Mouse (Mus musculus) common myeloid progenitor, adult 5-6 weeks (primary cell): ENCODE measurements around the gene Ino80. TPM values are rescaled to one million over a fixed set of nuclear protein-coding genes. Genes with fewer than 3 reads are reported as not detected.
A peak's percentile ranks its signal among the peaks of the same experiment; 100 is the strongest.

Experiments
- ATAC-seq: replicated peaks from 2 replicates; pipeline ENCODE4 v1.8.0; 2016; ENCODE audit warnings: low read depth, mild to moderate bottlenecking, moderate TSS enrichment, inconsistent platforms; ENCODE audit not compliant: poor library complexity, severe bottlenecking
- total RNA-seq: library from RNA; stranded (forward); fragments of 200-1000, 187-1606 nt; gene quantifications from 2 replicates; pipeline ENCODE4 v1.2.3, GENCODE M21; 2017

Ino80 gene
- total RNA-seq, 1 experiment from 2014 or later = 39.3 TPM

DNA sequence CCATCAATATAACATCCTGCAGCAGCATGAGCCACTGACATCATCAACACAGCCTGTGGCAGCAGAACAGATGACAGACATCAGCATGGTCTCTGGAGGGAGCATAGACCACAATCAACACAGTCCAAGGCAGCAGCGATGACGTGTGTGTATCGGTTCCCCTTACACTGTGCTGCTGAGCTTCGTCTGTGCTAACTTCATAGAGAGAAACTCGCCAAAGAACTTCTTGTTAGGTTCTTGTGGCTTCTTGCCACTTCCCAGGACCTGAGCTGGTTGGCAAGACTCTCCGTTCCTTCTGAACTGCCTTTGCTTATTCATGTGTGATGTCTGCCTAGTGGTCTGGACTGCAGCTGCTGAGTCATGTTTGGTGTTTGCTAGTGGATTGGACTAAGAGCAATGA, 119.2 kb downstream of the Ino80 start:
- 0 out of 2 replicates have a peak, but pooled peaks have one; percentile 20 for ATAC-seq

DNA sequence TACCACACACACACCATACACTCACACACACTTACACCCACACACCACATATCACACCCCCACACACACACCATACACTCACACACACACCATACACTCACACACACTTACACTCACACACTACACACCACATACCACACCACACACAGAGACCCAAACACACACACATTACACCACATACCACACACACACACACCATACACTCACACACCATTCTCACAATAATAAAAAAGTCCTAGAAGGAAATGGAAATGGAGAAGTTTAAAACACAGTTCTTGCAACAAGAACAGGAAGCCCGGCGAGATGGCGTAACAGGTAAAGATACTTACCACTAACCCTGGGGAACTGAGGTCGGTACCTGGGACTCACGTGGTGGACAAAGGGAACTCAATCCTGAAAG, 120.7 kb downstream of the Ino80 start:
- ATAC-seq = peak; percentile 63

DNA sequence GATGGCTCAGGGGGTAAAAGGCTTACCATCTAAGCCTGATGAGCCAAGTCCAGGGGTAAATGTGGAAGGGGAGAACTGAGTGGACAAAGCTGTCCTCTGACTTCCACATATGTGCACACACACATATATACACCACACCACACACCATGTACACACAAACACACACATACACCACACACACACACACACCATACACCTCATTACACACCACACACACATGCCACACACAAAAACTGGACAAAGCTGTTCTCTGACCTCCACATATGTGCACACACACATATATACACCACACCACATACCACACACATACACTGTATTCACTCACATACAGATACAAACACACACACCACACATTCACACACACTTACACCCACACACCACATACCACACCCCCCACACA, 121.2 kb downstream of the Ino80 start:
- ATAC-seq = no peak

DNA sequence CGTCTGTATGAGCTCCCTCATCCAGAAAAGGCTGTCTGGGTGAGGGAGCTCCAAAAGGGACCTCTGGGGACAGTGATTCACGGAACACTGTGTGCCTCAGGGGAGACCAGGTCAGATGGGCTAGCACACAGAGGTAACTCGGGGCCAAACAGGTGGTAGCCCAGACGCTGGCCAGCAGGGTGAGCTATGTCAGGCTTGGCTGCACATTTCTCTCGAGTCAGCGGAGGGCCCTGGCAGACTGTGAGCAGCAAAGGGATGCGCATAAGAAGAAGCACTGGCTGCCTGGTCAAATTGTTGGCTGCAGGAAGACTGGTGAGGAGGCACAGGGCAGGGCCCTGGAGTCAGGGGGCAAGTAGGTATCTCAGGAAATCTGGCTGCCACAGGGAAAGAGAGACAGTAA, 121.8 kb downstream of the Ino80 start:
- ATAC-seq = no peak

DNA sequence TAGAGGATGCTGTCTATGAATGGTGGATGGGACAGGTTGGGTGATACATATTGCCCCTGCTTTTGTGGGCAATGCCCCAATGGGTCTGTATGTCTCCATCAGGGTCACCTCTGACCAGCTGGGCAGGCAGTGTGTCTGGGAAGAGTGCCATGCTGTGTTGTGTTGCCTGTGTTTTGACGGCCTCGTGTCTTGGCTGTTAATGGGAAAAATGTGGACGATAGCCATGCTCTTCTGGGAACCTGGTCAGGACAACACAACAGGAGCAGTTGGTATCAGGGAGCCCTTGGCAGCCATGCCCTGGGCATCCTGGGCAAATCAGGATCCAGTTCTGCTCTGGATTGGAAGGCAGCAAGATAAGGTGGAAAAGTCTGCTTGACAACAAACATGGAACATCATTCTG, 122.4 kb downstream of the Ino80 start:
- ATAC-seq = no peak

DNA sequence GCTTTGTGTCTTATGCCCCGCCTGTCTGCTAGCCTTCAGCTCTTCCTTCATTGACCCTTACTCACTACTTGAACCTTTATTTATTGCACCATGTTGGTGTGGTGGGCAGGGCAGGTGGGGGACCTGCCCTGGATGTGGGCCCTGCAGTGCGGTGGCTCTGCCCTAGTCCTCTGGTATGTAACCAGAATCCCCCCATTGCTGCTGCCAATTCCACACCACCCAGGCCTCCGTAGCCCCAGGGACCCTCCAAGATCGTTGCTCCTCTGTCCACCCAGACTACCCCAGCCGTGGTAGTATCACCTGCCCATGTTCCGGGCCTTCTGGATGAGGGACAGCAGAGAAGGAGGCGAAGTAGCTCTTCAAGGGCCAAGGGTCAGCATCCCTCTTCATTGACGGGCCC, 123.8 kb downstream of the Ino80 start:
- no peak for ATAC-seq

DNA sequence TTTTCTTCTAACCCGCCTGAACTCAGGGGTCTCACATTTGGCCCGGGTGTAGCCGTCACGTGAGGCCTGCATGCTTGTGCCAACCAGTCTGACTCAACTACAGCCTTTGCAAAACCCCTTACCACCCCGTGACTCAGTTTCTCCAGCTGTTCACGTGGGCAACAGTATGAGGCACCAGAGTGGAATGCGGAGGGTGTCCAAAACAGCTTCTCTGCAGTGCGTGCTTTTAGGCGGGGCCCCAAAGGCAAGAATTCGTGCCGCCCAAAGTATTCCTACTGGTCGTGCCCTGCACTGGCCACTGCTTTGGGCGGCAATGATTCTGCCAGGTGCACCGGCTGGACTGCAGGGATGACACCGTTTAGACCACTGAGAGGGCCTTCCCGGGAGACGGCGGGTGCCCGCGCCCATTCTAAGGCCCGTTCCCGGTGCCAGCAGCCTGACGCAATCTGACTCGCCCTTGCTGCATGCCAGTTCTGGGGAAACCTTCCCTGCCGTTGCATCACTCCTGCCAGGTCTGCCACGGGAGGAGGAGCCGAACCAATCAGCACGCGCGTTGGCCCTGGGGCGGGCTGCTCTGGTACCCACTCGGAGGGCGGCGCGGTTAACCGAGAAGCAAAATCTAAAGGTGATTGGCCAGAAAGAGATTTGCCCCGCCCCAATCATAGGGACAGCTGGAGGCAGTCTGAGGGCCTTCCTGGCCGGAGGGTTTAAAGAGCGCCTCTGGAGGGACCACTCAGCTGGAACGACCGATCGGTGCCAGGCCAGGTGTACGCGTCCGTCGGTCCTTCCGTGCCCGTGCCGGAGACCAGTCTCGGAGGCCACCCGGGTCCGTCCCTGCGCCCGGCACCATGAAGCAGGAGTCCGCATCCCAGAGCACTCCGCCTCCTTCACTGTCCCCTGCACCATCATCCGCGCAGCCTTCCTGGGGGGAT, 126.7 kb downstream of the Ino80 start, which contains the start of gene Chac1:
Gene Chac1 (plus strand): TSS at position 675 of the 932 bp plus-strand sequence.
- peak; percentile 93 for ATAC-seq

DNA sequence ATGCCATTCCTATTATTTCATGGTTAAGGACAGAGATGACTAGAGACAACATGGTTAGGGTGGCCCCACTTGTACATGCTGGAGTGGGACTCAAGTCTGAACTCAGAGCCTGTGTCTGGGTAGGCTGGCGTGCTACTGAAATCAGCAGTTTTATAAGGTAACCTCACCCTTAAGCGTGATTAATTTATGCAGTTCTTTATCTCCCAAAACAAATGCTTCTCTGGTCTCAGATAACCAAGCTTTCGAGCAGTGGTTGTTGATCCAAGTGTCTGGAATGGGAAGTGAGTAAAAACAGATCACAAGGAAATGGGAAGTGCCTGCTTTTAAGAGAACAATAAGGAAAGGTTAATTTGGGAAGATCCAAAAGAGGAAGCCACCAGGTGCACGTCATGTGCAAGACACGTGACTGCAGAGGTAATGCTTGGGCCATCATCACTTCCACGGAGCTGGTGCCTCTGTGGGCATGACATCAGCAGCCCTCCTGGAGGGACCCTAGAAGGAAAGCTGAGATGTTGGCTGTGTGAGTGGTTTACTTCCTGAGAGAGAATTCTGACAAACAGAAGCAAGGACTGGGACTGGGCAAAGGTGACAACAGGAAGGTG, 132.8 kb downstream of the Ino80 start:
- ATAC-seq = no peak

DNA sequence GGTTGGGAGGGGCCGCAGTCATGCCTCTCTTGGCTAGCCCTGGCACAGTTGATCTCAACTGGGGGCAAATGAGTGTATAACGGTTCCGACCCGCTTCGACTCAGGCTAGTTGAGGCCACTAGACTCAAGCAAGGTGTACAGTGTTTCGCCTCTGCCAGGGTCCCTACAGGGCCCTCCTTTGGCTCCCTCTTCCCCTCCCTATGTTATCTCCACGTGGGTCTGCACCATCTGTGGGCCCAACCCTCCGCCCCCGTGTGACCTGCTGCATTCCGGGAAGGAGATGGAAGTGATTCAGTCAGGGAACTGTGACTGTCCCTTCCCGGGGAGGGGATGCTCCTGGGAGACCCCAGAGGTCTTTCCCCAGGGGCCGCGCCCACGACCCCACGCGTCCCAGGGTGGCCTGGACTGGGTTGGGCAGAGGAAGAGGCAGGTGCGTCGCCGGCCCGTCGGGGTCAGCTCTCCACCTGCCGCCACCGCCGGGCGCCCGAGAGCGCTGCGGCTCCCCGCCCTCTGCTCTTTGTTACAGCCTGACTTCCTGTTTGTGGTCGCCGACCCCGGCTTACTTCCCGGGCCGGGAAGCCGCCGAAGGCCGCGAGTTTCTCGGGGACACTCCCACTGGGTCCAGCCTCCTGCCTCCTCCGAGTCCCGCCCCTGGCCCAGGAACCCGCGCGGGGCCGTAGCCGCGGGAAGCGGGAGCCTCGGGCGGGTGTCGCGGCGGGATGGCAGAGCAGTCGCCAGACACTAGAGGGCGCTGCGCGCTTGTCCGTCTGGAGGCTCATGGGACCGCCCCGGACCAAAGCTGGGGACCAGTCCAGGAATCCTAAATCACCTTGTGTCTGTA, 139.8 kb downstream of the Ino80 start:
- ATAC-seq = peak; percentile 88

DNA sequence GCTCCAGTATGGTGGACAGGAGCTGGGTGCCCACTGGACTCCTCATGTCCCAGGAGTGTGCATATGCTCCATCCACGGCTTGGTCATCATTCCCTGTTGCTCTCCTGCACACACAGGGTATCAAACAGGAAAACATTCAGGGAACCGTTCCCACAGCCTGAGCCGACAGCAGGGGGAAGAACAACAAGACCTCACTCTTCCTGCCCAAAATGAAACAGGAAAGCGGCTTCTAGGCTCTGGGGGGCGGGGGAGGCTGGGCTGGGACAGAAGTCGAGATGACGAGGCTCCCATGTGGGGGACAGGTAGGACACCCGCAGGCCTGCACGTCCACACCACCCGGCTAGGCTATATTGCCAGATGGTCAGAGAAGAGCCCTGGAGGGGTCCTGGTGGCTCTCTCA, 141.0 kb downstream of the Ino80 start:
- ATAC-seq = 0 out of 2 replicates have a peak, but pooled peaks have one; percentile 16

DNA sequence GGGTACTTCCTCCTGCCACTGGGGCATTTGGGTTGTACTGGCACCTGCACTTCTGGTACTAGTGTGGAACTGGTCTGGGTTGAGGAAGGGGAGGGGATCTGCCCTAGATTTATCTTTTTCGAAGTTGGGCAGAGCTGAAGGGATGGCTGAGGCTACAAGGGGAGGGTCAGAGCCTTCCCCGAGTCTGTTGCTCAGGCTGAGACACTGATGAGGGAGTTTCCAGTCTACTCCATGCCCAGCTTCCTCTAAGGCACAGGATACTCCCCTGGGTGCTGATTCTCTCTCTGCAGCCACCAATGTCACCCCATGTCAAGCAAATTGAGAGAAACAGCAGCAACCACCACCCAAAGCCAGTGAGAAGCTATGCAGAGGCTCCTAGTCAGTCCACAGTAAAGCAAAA, 141.5 kb downstream of the Ino80 start:
- ATAC-seq = no peak

DNA sequence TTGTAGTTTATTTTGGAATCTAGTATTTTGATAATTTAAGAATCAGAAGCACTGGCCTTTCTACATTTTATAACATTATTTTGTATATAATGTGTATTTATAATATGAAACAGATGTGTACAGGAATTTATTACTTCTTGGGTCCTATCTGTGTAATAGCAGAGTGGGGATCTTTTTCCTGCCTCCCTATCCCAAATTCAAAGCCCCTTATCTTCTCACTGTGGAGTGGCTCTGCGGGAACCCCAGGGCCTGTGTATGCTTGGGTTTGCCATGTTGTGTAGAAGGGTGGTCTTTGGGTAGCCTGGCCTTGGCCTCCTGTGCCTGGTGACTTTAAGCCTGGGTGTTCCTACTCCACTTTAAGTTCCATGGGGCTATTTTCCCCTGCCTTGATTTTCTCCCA, 142.0 kb downstream of the Ino80 start:
- no peak for ATAC-seq

DNA sequence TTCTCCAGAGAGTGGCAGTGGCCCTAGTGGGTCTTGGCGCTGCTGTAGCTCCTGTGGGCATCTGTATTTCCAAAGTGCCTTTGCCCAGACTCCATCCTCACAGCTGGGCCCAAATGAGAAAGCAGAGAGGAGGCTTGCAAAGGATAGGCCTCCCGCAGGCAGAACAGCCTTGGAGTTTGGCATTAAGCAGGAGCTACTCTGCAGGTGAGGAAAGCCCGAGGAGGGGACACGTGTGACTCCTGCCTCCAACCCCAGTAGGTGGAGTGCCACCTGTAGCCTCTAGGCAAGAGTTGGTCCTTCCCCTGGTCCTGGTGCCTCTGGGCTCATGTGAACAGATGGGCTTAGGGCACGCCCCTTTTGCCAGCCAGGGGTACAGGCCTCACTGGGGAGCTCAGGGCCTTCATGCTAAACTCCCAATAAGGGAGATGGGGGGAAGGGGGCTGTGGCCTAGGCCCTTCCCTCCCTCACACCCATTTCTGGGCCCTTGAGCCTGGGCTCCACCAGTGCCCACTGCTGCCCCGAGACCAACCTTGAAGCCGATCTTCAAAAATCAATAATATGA, 142.4 kb downstream of the Ino80 start:
- ATAC-seq = no peak

DNA sequence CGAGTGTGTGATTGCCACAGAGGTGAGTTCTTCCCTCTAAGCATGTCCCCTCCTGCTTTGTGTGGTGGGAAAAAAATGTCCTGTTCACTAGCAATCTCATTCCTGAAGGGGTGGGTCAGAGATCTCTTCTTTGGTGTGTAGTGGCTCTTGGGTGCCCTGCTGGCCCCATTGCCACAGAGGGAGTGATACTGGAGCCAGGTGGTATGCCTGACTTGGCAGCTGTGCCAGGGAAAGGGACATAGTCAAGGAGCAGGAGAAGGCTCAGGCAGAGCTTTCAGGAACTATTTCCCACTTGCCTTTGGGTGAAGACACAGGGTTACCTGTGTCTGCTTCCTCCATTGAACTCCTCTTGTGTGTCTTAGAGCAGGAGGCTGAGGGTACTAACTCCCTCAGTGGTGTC, 143.4 kb downstream of the Ino80 start:
- ATAC-seq = no peak

DNA sequence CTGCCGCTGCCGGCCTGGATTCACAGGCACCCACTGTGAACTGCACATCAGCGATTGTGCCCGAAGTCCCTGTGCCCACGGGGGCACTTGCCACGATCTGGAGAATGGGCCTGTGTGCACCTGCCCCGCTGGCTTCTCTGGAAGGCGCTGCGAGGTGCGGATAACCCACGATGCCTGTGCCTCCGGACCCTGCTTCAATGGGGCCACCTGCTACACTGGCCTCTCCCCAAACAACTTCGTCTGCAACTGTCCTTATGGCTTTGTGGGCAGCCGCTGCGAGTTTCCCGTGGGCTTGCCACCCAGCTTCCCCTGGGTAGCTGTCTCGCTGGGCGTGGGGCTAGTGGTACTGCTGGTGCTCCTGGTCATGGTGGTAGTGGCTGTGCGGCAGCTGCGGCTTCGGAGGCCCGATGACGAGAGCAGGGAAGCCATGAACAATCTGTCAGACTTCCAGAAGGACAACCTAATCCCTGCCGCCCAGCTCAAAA, 145.3 kb downstream of the Ino80 start:
- ATAC-seq = no peak

DNA sequence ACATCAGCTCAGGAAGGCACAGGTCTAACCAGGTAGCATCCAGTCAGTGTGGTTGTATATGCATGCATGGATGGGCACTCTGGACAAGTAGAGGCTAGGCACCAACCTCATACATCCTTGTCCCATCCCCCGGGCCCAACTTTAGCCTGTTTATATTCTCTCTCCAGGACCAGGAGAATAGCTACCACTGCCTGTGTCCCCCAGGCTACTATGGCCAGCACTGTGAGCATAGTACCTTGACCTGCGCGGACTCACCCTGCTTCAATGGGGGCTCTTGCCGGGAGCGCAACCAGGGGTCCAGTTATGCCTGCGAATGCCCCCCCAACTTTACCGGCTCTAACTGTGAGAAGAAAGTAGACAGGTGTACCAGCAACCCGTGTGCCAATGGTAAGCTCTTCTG, 146.7 kb downstream of the Ino80 start:
- ATAC-seq = no peak

DNA sequence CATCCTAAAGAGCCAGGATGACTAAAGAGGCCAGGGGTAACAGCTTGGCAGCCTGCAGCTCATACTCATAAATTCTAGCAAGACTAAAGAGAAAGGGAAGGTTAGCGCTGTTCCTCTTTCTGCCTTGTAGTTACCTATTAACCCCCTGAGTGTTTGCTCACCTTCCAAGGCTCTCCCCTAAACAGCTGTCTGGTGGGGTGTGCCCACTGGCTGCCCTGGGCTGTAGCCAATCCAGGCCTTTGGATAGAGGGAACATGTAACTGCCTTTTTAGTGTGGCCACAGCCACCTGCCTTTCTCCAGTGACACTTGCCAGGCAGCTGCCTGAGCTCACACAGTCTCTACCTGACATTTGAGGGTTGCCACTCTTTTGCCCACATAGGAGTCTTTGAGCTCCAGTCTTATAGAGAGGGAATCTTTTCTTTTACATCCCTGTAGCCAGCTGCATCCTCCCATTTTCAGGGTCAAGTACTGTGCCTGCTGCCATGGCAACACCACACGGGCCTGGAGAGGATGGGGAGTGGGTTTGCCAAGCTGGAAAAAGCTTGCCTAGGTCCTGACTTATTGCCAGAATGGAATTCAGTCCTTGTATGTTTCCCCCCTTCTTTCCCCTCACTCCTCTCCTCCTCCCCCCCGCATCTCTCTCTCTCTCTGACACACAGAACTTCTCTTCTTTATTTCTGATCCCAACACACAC, 148.2 kb downstream of the Ino80 start:
- ATAC-seq = no peak

DNA sequence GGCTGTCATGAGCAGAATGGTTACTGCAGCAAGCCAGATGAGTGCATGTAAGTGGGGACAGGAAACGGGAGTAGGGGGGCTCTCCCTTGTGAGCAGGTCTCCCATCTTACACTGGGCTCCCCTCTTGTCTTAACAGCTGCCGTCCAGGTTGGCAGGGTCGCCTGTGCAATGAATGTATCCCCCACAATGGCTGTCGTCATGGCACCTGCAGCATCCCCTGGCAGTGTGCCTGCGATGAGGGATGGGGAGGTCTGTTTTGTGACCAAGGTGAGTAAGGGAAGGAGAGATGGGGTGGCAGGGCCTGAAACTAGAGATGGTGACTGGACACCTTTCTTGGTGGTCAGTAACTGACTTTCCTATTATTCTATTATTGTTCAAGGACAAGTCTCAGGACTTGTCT, 148.9 kb downstream of the Ino80 start:
- ATAC-seq = no peak

DNA sequence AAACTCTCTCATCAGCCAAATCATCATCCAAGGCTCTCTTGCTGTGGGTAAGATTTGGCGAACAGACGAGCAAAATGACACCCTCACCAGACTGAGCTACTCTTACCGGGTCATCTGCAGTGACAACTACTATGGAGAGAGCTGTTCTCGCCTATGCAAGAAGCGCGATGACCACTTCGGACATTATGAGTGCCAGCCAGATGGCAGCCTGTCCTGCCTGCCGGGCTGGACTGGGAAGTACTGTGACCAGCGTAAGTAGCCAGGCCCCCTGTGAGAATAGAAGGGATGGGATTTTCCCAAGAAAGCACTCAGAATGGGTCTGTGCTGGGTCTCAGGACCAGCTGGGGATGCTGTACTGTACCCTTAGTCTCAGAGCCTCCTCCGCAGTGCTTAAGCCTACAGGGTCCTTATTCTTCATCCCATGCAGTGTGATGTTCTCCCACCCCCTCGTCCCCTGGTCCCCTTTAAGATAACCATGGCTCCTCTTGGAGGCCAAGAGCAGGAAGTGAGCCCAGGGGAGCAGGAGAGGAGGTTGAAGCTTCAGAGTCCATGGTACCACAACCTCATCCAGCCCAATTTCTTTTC, 149.5 kb downstream of the Ino80 start:
- no peak for ATAC-seq
